Mouse (Mus musculus) G1E (cell line): ENCODE data around the gene Matn4. TPM values are rescaled to one million over a fixed set of nuclear protein-coding genes. Genes with fewer than 3 reads are reported as not detected.

Experiments used
- ATAC-seq: 2 replicates; pipeline ENCODE4 v1.8.0; 2016; ENCODE audit warnings: mild to moderate bottlenecking; ENCODE audit not compliant: insufficient number of reproducible peaks, poor library complexity, low FRiP score, severe bottlenecking; ENCODE audit errors: extremely low read depth
- DNase-seq: peaks from one replicate; pipeline ENCODE4 v3.0.0; 2012; ENCODE audit warnings: low spot score
- H3K27me3 ChIP-seq: 2 replicates; pipeline ENCODE4 v1.6.1; 2012; ENCODE audit warnings: mild to moderate bottlenecking, low read length, inconsistent platforms; ENCODE audit not compliant: insufficient read depth
- H3K36me3 ChIP-seq: replicated peaks from 2 replicates; pipeline ENCODE3; 2012; ENCODE audit warnings: mild to moderate bottlenecking, inconsistent platforms
- H3K4me1 ChIP-seq: 2 replicates; pipeline ENCODE4 v1.6.1; 2012; ENCODE audit warnings: low read depth, low read length, inconsistent platforms, mixed read lengths; ENCODE audit not compliant: insufficient read depth
- H3K4me3 ChIP-seq: 2 replicates; pipeline ENCODE4 v1.5.1; 2012; ENCODE audit warnings: low read depth, mild to moderate bottlenecking, inconsistent platforms, low read length, moderate library complexity, mixed read lengths
- H3K9me3 ChIP-seq: replicated peaks from 2 replicates; pipeline ENCODE4 v1.6.1; 2012; ENCODE audit warnings: inconsistent platforms
- CTCF ChIP-seq: IDR thresholded peaks from 2 replicates; pipeline ENCODE4 v1.5.1; 2012; ENCODE audit warnings: low read depth, low read length, inconsistent platforms, mixed read lengths
- GATA1 ChIP-seq: IDR thresholded peaks from 2 replicates; pipeline ENCODE4 v1.6.1; 2012; ENCODE audit warnings: borderline replicate concordance, low read length, inconsistent platforms, mixed read lengths
- GATA2 ChIP-seq: IDR thresholded peaks from 2 replicates; pipeline ENCODE4 v1.6.1; 2012; ENCODE audit warnings: low read depth, low read length, inconsistent platforms, borderline replicate concordance
- POLR2AphosphoS5 ChIP-seq: IDR thresholded peaks from 2 replicates; pipeline ENCODE4 v1.6.1; 2012; ENCODE audit warnings: low read depth, low read length, inconsistent platforms; ENCODE audit not compliant: insufficient replicate concordance
- TAL1 ChIP-seq: conservative IDR thresholded peaks from 2 replicates; pipeline ENCODE4 v1.6.1; 2012; ENCODE audit warnings: low read depth, low read length, inconsistent platforms, mixed read lengths
- polyA plus RNA-seq: library from polyadenylated mRNA; stranded (reverse); fragments of >175 nt; gene quantifications from 2 replicates; pipeline ENCODE4 v1.2.3, GENCODE M21; 2012
- total RNA-seq, 2 experiments: library from RNA; stranded (forward) in 1 of 2; stranded (reverse) in 1 of 2; fragments of 200-1000 nt in 1 of 2; fragments of >200 nt in 1 of 2; fragmentation: Nextera tagmentation in 1 of 2; gene quantifications; 2 replicates each; pipeline ENCODE4 v1.2.3; 2014 to 2017

Gene Matn4
- total and polyA plus RNA-seq, 3 experiments, result under 0.01 TPM; not detected in 2

GRCm38 (mm10) chr2:164432541-164433191 lies 27.7 kb upstream of the Matn4 start:
- no peak for DNase-seq
- Histone ChIP-seq H3K4me3 (no peak overlapping the region), H3K4me1 (no peaks in the 10 kb centered on the region), H3K27me3 (peaks cover 13% of the 10 kb centered on the region), H3K36me3 (no peaks in the 10 kb centered on the region), H3K9me3 (no peaks in the 10 kb centered on the region)
- TF ChIP-seq TAL1 (no peak), CTCF (no peak), POLR2AphosphoS5 (no peak), GATA1 (no peak), GATA2 (no peak)
- no peak for ATAC-seq

DNA sequence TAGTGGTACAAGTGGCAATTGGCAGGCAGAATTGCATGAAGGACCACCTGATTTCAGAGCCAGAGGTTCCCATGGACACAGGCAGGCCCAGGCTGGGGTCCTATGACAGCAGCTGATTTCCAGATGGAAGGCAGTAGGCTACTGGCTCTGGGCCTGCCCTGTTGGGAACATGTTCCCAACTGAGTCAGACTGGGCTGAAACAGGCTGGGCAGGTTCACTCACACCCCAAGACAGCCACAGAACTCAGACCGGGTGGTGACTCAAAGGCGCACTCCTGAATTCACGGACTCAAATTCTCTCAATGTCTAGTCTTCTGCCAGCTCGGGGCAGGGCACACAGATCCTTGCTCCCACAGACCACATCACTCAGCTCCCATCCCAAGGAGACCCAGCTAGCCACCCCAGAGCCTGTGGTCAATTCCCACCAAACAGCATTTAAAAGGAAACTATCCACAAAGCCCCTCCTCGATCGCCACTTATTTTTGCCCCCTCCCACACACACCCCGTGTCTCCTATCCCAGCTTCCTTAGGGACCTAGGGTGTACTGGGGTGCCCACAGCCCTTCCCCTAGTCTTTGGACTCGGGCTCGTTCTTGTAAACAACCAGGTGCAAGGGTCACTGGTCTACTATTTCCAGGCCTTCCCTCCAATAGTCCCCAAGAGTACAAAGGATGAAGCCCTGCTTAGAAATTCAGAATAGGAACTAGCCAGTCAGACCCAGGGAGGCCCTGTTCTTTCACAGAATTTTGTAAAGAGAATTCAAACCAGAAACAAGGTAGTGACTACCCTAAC lies 26.9 kb upstream of the Matn4 start:
- Histone ChIP-seq H3K9me3 (no peaks in the 10 kb centered on the region), H3K4me3 (no peak overlapping the region), H3K27me3 (peaks cover 12% of the 10 kb centered on the region), H3K4me1 (no peaks in the 10 kb centered on the region), H3K36me3 (no peaks in the 10 kb centered on the region)
- no peak for ATAC-seq
- TF ChIP-seq CTCF (no peak), GATA1 (no peak), TAL1 (no peak), POLR2AphosphoS5 (no peak), GATA2 (no peak)
- no peak for DNase-seq

DNA sequence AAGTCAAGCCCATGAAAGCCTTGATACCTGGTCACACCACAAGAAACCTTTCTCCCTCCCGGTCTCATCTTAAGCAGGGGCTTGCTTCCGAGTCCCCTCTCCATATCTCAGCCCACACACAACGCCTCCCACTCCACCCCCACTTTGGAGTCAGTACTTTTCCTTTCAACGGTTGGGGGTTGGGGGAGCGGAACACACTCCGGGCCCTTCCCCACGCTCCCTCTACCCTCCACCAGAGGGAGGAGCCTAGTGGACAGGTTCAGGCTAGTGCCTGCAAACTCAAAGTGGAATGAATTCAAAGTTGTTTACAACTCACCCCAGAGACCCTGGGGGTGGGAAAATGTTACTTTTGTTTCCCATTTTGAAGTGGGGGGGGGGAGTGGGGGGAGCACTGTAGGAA lies 25.7 kb upstream of the Matn4 start:
- Histone ChIP-seq H3K4me1 (no peaks in the 10 kb centered on the region), H3K36me3 (no peaks in the 10 kb centered on the region), H3K9me3 (no peaks in the 10 kb centered on the region), H3K27me3 (peaks cover 5% of the 10 kb centered on the region), H3K4me3 (no peak overlapping the region)
- TF ChIP-seq GATA2, result no peak
- TF ChIP-seq CTCF, result no peak
- no peak for TF ChIP-seq POLR2AphosphoS5
- TF ChIP-seq GATA1, result no peak
- DNase-seq (no peak), ATAC-seq (no peak)

DNA sequence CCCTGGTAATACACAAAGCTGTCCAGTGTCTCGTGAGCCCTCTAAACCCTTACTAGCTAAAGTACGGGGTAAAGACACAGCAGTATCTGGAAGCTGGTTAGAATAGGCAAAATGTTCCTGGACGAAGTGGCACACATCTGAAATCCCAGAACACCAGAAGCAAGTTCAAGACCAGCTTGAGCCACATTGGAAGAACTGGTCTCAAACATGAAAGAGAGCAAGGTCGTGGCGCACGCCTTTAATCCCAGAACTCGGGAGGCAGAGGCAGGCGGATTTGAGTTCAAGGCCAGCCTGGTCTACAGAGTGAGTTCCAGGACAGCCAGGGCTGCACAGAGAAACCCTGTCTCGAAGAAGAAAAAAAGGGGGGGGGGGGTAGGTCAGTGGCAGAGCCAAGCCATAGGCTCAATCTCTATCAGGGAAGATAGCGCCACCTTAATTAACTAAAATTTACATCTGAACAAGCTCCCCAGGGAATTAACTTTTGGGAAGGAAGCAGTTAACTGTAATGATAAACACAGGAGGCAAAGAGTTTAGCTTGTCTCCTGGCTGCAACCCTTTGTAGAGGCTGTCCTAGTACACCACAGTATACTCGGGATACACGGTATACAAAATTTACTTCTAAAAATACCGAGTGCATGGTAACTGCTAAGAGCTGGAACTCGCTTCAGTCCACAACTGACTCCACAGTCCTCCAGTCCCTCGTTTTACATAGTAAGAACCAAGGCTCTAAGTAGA lies 25.1 kb upstream of the Matn4 start:
- Histone ChIP-seq H3K36me3 (no peaks in the 10 kb centered on the region), H3K9me3 (no peaks in the 10 kb centered on the region), H3K4me1 (no peaks in the 10 kb centered on the region), H3K27me3 (peaks cover 4% of the 10 kb centered on the region), H3K4me3 (no peak overlapping the region)
- no peak for ATAC-seq
- TF ChIP-seq GATA2, result no peak
- TF ChIP-seq POLR2AphosphoS5, result no peak
- no peak for TF ChIP-seq CTCF
- no peak for TF ChIP-seq TAL1
- no peak for TF ChIP-seq GATA1
- DNase-seq, result no peak

GRCm38 (mm10) chr2:164428451-164428850 lies 23.5 kb upstream of the Matn4 start:
- ATAC-seq (no peak), DNase-seq (no peak)
- TF ChIP-seq GATA2 (no peak), POLR2AphosphoS5 (no peak), GATA1 (no peak), CTCF (no peak), TAL1 (no peak)
- H3K4me1 ChIP-seq, result no peaks in the 10 kb centered on the region
- H3K27me3 ChIP-seq, result peaks cover 4% of the 10 kb centered on the region
- no peak overlapping the region for H3K4me3 ChIP-seq
- no peaks in the 10 kb centered on the region for H3K9me3 ChIP-seq
- no peaks in the 10 kb centered on the region for H3K36me3 ChIP-seq

DNA sequence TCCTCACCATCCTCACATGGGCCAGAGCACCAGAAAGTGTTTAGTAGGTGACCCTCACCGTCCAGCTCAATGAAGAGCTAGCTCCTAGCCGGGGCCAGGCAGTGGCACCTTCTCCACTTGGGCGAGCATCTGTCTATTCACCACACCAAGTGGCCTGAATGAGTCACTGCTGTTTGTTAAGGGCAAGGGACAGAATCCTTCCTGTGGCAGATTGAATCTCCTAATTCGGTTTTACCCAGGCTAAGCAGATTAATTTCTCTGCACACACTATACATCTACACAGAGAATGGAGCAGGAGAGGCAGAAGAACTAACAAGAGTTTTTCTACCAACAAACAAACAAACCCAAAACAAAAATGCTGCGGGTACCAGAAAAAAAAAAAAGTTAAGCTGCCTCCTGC lies 22.0 kb upstream of the Matn4 start:
- TF ChIP-seq GATA2, result no peak
- TF ChIP-seq GATA1, result no peak
- no peak for TF ChIP-seq CTCF
- TF ChIP-seq TAL1, result no peak
- no peak for TF ChIP-seq POLR2AphosphoS5
- no peaks in the 10 kb centered on the region for H3K4me1 ChIP-seq
- ATAC-seq, result no peak
- no peaks in the 10 kb centered on the region for H3K9me3 ChIP-seq
- H3K27me3 ChIP-seq, result peaks cover 2% of the 10 kb centered on the region; the same call in 1 of the 2 replicates
- H3K36me3 ChIP-seq, result no peaks in the 10 kb centered on the region
- H3K4me3 ChIP-seq, result no peak overlapping the region
- DNase-seq, result no peak
